Mouse (Mus musculus): ENCODE measurements around the gene Shroom3. TPM values are rescaled to one million over a fixed set of nuclear protein-coding genes. Genes with fewer than 3 reads are reported as not detected.

The Shroom3 gene
- polyA plus RNA-seq, 1 experiment from 2014 or later: 1.5 TPM

DNA sequence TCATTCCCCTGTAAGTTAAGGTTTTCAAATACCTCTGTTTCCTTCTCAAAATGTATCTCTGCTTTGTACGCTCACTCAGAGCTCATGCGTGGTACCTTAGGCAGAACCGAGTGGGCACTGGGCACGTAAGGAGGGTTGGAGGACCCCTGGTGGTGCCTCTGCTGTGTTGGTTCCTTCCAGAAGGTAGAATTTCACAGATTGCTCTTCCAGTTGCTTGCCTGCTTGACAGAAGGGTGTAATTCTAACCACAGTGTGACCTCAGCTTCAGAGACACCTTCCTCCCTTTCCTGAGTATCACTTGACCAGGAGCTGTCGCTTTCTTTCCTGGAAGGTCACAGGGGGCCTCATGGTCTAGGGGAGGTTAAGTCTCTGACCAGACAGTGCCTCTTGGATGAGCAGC, 217.2 kb downstream of the Shroom3 start:
- 62% methylated on average over 5 of the region's 5 CpGs for WGBS
- Histone ChIP-seq H3K27me3 (ENCODE audit: control insufficient read depth, insufficient read depth, low read length) (no peaks in the 10 kb centered on the region), H3K9me3 (ENCODE audit: control insufficient read depth, low read length) (no peaks in the 10 kb centered on the region), H3K27ac (replicated peaks; ENCODE audit: low read depth, low read length) (no peak overlapping the region), H3K9ac (replicated peaks; ENCODE audit: low read length) (no peak overlapping the region), H3K4me2 (ENCODE audit: low read length) (peak overlapping the region; percentile 97; the same call in 1 of the 2 replicates), H3K4me1 (ENCODE audit: control insufficient read depth, insufficient read depth, low read length) (peaks cover 23% of the 10 kb centered on the region), H3K36me3 (ENCODE audit: control insufficient read depth, insufficient read depth, low read length) (no peaks in the 10 kb centered on the region), H3K4me3 (replicated peaks; ENCODE audit: low read depth, low read length) (no peak overlapping the region)
- no peak for DNase-seq
- ATAC-seq (ENCODE audit: low FRiP score, low TSS enrichment): no peak

DNA sequence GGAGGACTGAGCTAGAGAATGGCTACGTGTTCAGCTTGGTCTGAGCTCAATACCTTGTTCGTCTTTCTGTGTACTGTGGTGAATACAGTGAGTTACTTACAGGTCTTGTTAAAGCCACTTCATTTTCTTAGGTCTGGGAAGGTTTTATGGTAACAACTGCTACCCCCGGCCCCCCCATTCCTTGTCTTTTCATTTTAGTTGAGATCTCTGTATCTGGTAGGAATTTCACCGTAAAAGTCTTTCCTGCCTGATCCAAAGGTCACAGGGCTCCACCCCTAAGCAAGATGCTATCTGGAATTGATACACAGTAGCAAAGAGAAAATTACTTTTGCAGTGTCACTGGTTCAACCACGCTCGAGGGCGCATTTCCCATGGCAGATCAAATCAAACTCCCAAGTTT, 218.6 kb downstream of the Shroom3 start:
- no peak overlapping the region for H3K4me3 ChIP-seq (replicated peaks; ENCODE audit: low read depth, low read length)
- H3K4me2 ChIP-seq (ENCODE audit: low read length): no peak overlapping the region
- ATAC-seq (ENCODE audit: low FRiP score, low TSS enrichment) (no peak), DNase-seq (no peak)
- peaks cover 26% of the 10 kb centered on the region for H3K4me1 ChIP-seq (ENCODE audit: control insufficient read depth, insufficient read depth, low read length)
- no peaks in the 10 kb centered on the region for H3K9me3 ChIP-seq (ENCODE audit: control insufficient read depth, low read length)
- no peaks in the 10 kb centered on the region for H3K27me3 ChIP-seq (ENCODE audit: control insufficient read depth, insufficient read depth, low read length)
- H3K36me3 ChIP-seq (ENCODE audit: control insufficient read depth, insufficient read depth, low read length): no peaks in the 10 kb centered on the region
- no peak overlapping the region for H3K27ac ChIP-seq (replicated peaks; ENCODE audit: low read depth, low read length)
- 73% methylated on average over 7 of the region's 7 CpGs for WGBS
- H3K9ac ChIP-seq (replicated peaks; ENCODE audit: low read length): no peak overlapping the region

DNA sequence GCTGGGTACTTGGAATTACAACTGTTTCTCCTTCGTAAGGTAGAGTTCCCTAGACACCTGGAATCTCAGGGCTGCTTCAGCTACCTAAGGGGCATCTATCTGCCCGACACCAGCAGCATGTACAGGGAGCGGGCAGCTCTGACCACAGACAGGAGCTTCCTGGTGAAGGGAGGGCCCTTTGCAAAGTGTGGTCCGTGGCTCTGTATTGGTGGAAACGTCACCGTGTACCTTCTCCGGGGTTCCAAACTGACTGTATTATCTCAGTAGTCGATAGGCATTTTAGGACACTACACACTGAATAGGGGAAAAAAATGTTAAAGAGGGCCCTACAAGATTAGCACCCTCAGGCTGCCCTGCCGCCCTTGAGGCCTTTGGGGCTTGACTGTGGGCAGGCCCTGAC, 221.9 kb downstream of the Shroom3 start:
- peak overlapping the region; percentile 25 for H3K4me2 ChIP-seq (ENCODE audit: low read length)

DNA sequence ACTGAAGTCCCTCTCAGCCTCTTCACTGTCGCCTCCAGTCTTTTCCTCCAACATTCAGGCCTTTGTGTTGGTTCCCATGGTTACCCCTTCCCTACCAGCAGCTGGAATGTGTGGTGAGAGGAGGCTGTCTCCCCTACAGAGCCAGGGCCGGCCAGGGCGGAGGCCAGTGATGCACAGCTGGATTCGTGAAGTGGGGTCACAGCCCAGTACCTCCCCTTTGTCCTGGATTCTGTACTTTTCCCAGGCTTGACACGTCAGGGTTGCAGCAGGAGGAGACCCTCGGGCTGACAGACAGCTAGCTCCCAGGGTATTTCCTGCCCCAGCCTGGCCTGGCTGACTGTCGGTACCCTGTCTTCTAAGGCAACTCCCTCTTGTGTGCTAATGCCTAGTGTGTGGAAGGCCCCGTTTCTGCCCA, 222.4 kb downstream of the Shroom3 start:
- peaks cover 5% of the 10 kb centered on the region; the same call in 1 of the 2 replicates for H3K9me3 ChIP-seq (ENCODE audit: control insufficient read depth, low read length)
- WGBS: 3% methylated on average over 8 of the region's 8 CpGs
- peaks cover 16% of the 10 kb centered on the region for H3K4me1 ChIP-seq (ENCODE audit: control insufficient read depth, insufficient read depth, low read length)
- H3K9ac ChIP-seq (replicated peaks; ENCODE audit: low read length): no peak overlapping the region; the same call in 1 of the 2 replicates
- H3K4me3 ChIP-seq (replicated peaks; ENCODE audit: low read depth, low read length): no peak overlapping the region
- DNase-seq (peak; percentile 86), ATAC-seq (ENCODE audit: low FRiP score, low TSS enrichment) (peak; percentile 86)
- H3K36me3 ChIP-seq (ENCODE audit: control insufficient read depth, insufficient read depth, low read length): no peaks in the 10 kb centered on the region
- peak overlapping the region; percentile 25 for H3K4me2 ChIP-seq (ENCODE audit: low read length)
- no peaks in the 10 kb centered on the region for H3K27me3 ChIP-seq (ENCODE audit: control insufficient read depth, insufficient read depth, low read length)
- peak overlapping the region; percentile 78 for H3K27ac ChIP-seq (replicated peaks; ENCODE audit: low read depth, low read length)

More for the DNA sequence above, 221.9 kb downstream of the Shroom3 start:
- WGBS: 18% methylated on average over 9 of the region's 9 CpGs
- H3K9ac ChIP-seq (replicated peaks; ENCODE audit: low read length): no peak overlapping the region; the same call in 1 of the 2 replicates
- peak overlapping the region; percentile 78 for H3K27ac ChIP-seq (replicated peaks; ENCODE audit: low read depth, low read length)
- no peak for DNase-seq
- H3K4me3 ChIP-seq (replicated peaks; ENCODE audit: low read depth, low read length): no peak overlapping the region
- H3K36me3 ChIP-seq (ENCODE audit: control insufficient read depth, insufficient read depth, low read length): no peaks in the 10 kb centered on the region
- peak; percentile 22 for ATAC-seq (ENCODE audit: low FRiP score, low TSS enrichment)
- H3K4me1 ChIP-seq (ENCODE audit: control insufficient read depth, insufficient read depth, low read length): peaks cover 16% of the 10 kb centered on the region
- H3K9me3 ChIP-seq (ENCODE audit: control insufficient read depth, low read length): peaks cover 5% of the 10 kb centered on the region; the same call in 1 of the 2 replicates
- no peaks in the 10 kb centered on the region for H3K27me3 ChIP-seq (ENCODE audit: control insufficient read depth, insufficient read depth, low read length)

DNA sequence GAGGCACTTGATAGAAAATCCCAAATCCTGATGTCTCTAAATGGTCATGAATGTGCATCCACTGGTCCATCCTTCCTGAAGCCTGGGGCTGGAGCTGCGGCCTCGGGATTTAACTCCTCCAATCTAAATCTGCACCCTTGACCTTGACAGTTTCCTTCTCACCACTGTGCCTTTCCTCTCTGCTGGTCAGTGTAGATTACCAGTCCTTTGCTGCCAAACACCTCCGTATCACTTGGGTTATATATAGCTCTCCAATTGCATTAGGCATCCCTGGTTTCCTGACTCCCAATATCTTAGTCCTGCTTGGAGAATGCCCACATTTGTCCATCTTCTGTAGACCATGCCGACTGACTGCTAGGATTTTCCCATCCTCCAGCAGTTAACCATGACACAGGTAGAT, 225.0 kb downstream of the Shroom3 start:
- no peak overlapping the region for H3K4me2 ChIP-seq (ENCODE audit: low read length)
- no peak overlapping the region for H3K9ac ChIP-seq (replicated peaks; ENCODE audit: low read length)
- 95% methylated on average over 4 of the region's 4 CpGs for WGBS
- H3K27me3 ChIP-seq (ENCODE audit: control insufficient read depth, insufficient read depth, low read length): no peaks in the 10 kb centered on the region
- peaks cover 5% of the 10 kb centered on the region; the same call in 1 of the 2 replicates for H3K9me3 ChIP-seq (ENCODE audit: control insufficient read depth, low read length)
- ATAC-seq (ENCODE audit: low FRiP score, low TSS enrichment): no peak
- no peak overlapping the region for H3K4me3 ChIP-seq (replicated peaks; ENCODE audit: low read depth, low read length)
- no peaks in the 10 kb centered on the region for H3K36me3 ChIP-seq (ENCODE audit: control insufficient read depth, insufficient read depth, low read length)
- H3K27ac ChIP-seq (replicated peaks; ENCODE audit: low read depth, low read length): no peak overlapping the region
- peaks cover 16% of the 10 kb centered on the region for H3K4me1 ChIP-seq (ENCODE audit: control insufficient read depth, insufficient read depth, low read length)
- DNase-seq: no peak

DNA sequence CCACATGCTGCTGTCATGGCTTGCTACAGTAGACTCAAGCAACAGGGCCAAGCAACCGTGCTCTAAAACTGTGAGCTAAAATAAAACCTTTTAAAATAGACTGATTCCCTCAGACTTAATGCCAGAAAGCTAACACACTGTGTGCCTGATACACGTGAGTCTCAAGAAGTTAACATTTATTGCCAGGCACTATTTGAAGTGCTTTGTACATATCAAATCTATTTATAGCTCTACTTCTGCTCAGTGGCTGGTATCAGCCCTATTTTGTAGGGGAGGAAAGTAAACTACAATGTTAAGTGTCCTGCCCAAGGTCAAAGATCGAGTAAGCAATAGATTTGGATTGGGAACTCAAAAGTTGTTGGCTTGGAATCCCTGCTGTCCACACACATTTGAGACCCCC, 227.6 kb downstream of the Shroom3 start:
- 97% methylated on average over 3 of the region's 3 CpGs for WGBS
- Histone ChIP-seq H3K9me3 (ENCODE audit: control insufficient read depth, low read length) (peaks cover 5% of the 10 kb centered on the region; the same call in 1 of the 2 replicates), H3K4me3 (replicated peaks; ENCODE audit: low read depth, low read length) (no peak overlapping the region), H3K4me2 (ENCODE audit: low read length) (no peak overlapping the region), H3K9ac (replicated peaks; ENCODE audit: low read length) (no peak overlapping the region), H3K27me3 (ENCODE audit: control insufficient read depth, insufficient read depth, low read length) (no peaks in the 10 kb centered on the region), H3K27ac (replicated peaks; ENCODE audit: low read depth, low read length) (no peak overlapping the region), H3K36me3 (ENCODE audit: control insufficient read depth, insufficient read depth, low read length) (no peaks in the 10 kb centered on the region), H3K4me1 (ENCODE audit: control insufficient read depth, insufficient read depth, low read length) (peaks cover 7% of the 10 kb centered on the region)
- DNase-seq: no peak
- ATAC-seq (ENCODE audit: low FRiP score, low TSS enrichment): no peak

DNA sequence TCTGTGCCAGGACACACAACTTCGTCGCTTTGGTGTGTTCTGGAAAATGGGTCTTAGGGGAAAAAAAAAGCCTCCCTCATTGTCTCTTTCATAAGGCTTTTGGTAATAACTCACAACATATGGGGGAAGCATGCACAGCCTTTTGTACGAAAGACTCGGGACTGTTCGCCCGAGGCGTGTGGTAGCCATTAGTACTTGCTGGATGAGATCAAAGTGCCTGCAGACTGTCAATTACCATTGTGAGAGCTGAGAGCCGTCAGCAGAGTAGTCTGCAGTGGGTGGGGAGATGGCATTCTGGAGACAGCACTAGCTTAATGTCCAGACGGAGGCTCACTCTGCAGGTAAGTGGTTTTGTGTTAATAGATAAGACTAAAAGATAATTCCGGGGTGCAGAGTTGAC, 232.2 kb downstream of the Shroom3 start:
- 25% methylated on average over 10 of the region's 10 CpGs for WGBS
- H3K9ac ChIP-seq (replicated peaks; ENCODE audit: low read length): no peak overlapping the region
- H3K4me1 ChIP-seq (ENCODE audit: control insufficient read depth, insufficient read depth, low read length): peaks cover 27% of the 10 kb centered on the region
- no peak overlapping the region for H3K4me2 ChIP-seq (ENCODE audit: low read length)
- H3K27ac ChIP-seq (replicated peaks; ENCODE audit: low read depth, low read length): no peak overlapping the region
- H3K27me3 ChIP-seq (ENCODE audit: control insufficient read depth, insufficient read depth, low read length): no peaks in the 10 kb centered on the region
- H3K9me3 ChIP-seq (ENCODE audit: control insufficient read depth, low read length): no peaks in the 10 kb centered on the region
- H3K4me3 ChIP-seq (replicated peaks; ENCODE audit: low read depth, low read length): no peak overlapping the region
- H3K36me3 ChIP-seq (ENCODE audit: control insufficient read depth, insufficient read depth, low read length): no peaks in the 10 kb centered on the region
- DNase-seq (peak; percentile 60), ATAC-seq (ENCODE audit: low FRiP score, low TSS enrichment) (no peak)

DNA sequence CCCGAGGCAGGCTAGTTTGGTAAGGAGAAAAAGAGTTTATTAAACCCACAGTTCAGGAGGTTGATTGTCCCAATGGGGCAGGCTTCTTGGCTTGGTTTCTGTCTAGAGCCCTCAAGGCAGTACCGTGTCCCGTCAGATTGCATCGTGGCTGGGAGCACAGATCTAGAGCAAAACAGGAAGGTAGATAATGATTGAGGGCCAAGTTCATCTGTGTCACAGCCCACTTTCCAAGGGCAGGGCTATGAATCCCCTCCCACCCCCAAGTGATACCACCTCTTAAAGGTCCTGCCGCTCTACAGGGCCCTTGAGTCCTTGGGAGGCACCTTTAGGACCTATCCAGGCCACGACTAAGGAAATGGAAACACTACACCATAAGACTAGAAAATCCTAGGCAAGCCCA, 234.5 kb downstream of the Shroom3 start:
- Histone ChIP-seq H3K27ac (replicated peaks; ENCODE audit: low read depth, low read length) (no peak overlapping the region), H3K27me3 (ENCODE audit: control insufficient read depth, insufficient read depth, low read length) (no peaks in the 10 kb centered on the region), H3K4me1 (ENCODE audit: control insufficient read depth, insufficient read depth, low read length) (peaks cover 27% of the 10 kb centered on the region), H3K4me2 (ENCODE audit: low read length) (no peak overlapping the region), H3K4me3 (replicated peaks; ENCODE audit: low read depth, low read length) (no peak overlapping the region), H3K9ac (replicated peaks; ENCODE audit: low read length) (no peak overlapping the region), H3K9me3 (ENCODE audit: control insufficient read depth, low read length) (no peaks in the 10 kb centered on the region), H3K36me3 (ENCODE audit: control insufficient read depth, insufficient read depth, low read length) (0 out of 2 replicates have a peak, but pooled peaks cover 3% of the 10 kb centered on the region)
- WGBS: 83% methylated on average over 6 of the region's 6 CpGs
- ATAC-seq (ENCODE audit: low FRiP score, low TSS enrichment) (no peak), DNase-seq (no peak)

DNA sequence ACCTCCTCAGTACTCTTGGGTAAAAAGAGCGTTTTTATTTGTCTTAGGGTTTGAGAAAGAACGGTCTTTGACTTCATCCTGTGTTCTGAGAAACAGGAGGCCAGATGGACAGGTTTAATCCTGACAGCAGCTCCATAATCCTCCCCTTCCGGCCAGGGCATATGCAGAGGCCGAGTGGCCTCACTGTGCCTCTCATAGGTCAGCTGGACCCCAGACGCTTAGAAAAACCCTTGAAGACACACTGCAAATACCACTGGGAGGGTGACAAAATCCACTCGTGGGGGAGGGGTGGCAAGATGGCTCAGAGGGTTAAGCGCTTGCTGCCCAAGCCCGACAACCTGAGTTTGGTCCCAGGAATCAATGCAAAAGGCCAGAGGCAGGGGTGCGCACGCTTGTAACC, 234.9 kb downstream of the Shroom3 start:
- ATAC-seq (ENCODE audit: low FRiP score, low TSS enrichment) (no peak; the same call in 1 of the 2 replicates), DNase-seq (no peak)
- Histone ChIP-seq H3K4me3 (replicated peaks; ENCODE audit: low read depth, low read length) (no peak overlapping the region), H3K4me1 (ENCODE audit: control insufficient read depth, insufficient read depth, low read length) (peaks cover 27% of the 10 kb centered on the region), H3K9me3 (ENCODE audit: control insufficient read depth, low read length) (no peaks in the 10 kb centered on the region), H3K27me3 (ENCODE audit: control insufficient read depth, insufficient read depth, low read length) (no peaks in the 10 kb centered on the region), H3K4me2 (ENCODE audit: low read length) (no peak overlapping the region), H3K36me3 (ENCODE audit: control insufficient read depth, insufficient read depth, low read length) (0 out of 2 replicates have a peak, but pooled peaks cover 3% of the 10 kb centered on the region), H3K27ac (replicated peaks; ENCODE audit: low read depth, low read length) (0 out of 2 replicates have a peak overlapping the region, but pooled peaks have one; percentile 20), H3K9ac (replicated peaks; ENCODE audit: low read length) (no peak overlapping the region)
- 19% methylated on average over 10 of the region's 10 CpGs for WGBS

Data from midbrain, embryonic 14.5 days (tissue).